Mouse (Mus musculus) ovary, postnatal 14 days (tissue): ENCODE data around the gene Spag9.

Source experiments
- DNase-seq: peaks from one replicate; pipeline ENCODE4 v3.0.0; 2022; ENCODE audit warnings: low spot score

The Spag9 gene

GRCm38 (mm10) chr11:94158521-94158920 is 162.6 kb downstream of the Spag9 start:
- DNase-seq, result no peak

GRCm38 (mm10) chr11:94159066-94159880 is 163.4 kb downstream of the Spag9 start:
- DNase-seq, result no peak

GRCm38 (mm10) chr11:94159911-94160415 is 164.1 kb downstream of the Spag9 start:
- DNase-seq, result no peak

- DNase-seq, result peak; percentile 77
Observed at GRCm38 (mm10) chr11:94160443-94161266, 164.8 kb downstream of the Spag9 start.

GRCm38 (mm10) chr11:94161267-94161646 is 165.4 kb downstream of the Spag9 start:
- DNase-seq, result no peak

GRCm38 (mm10) chr11:94161867-94162581 is 166.1 kb downstream of the Spag9 start:
- DNase-seq, result no peak

GRCm38 (mm10) chr11:94163005-94163767 is 167.3 kb downstream of the Spag9 start:
- no peak for DNase-seq

GRCm38 (mm10) chr11:94165745-94166144 is 169.9 kb downstream of the Spag9 start:
- DNase-seq, result no peak

- DNase-seq, result no peak
Observed at GRCm38 (mm10) chr11:94168238-94168637, 172.3 kb downstream of the Spag9 start.

GRCm38 (mm10) chr11:94169596-94169995 is 173.7 kb downstream of the Spag9 start:
- no peak for DNase-seq

- no peak for DNase-seq
Observed at GRCm38 (mm10) chr11:94171691-94172090, 175.8 kb downstream of the Spag9 start.

- DNase-seq, result no peak
Observed at GRCm38 (mm10) chr11:94172186-94172585, 176.3 kb downstream of the Spag9 start.

GRCm38 (mm10) chr11:94173726-94174146 is 177.8 kb downstream of the Spag9 start:
- DNase-seq, result no peak

- DNase-seq, result no peak
Observed at GRCm38 (mm10) chr11:94175288-94175687, 179.4 kb downstream of the Spag9 start.
